Comparison of ENCODE assay signal across 8 mouse cellular contexts in the genomic region with DNA sequence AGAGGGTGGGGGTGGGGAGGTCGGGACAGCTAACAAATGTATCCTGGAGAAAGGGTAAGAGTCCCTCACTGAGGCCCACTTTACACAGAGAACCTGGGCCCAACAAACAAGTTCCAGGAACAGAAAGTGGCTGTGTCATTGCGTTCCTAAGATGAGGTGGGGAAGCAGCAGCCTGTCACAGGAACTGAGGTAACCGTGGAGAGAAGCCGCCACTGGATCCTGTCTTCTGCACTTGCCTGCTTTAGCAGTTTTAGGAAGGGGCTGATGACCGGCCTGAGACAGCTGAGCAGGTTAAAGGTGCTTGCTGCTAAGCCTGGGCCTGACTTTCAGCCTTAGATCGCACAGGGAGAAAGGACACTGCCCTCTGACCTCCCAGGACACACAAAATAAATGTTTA. TPM values are rescaled to one million over a fixed set of nuclear protein-coding genes. Genes with fewer than 3 reads are reported as not detected.
A peak's percentile ranks its signal among the peaks of the same experiment; 100 is the strongest.
DNase-seq lines count a peak whose midpoint lies in the region; ATAC-seq and TF ChIP-seq lines count a peak whose summit lies in the region.

No protein-coding gene starts in this region.

- ATAC-seq in heart, embryonic 14.5 days (ENCODE audit: insufficient number of reproducible peaks, insufficient read depth, low FRiP score, low read depth): no peak
- ATAC-seq in limb, embryonic 14.5 days (ENCODE audit: low FRiP score, low read depth): no peak
- ATAC-seq in monocyte, adult 5-6 weeks (replicated peaks; ENCODE audit: insufficient number of reproducible peaks, low FRiP score, low TSS enrichment, poor library complexity, severe bottlenecking): peak; percentile 20

- peak overlapping the region; percentile 23; the same call in 1 of the 2 replicates for H3K4me2 ChIP-seq in heart, embryonic 14.5 days (ENCODE audit: low read length)
- H3K4me2 ChIP-seq in limb, embryonic 14.5 days (replicated peaks; ENCODE audit: low read depth, low read length, severe bottlenecking): no peak overlapping the region

- no peaks in the 10 kb centered on the region for H3K9me3 ChIP-seq in heart, embryonic 14.5 days (ENCODE audit: control insufficient read depth, low read length)
- no peaks in the 10 kb centered on the region for H3K9me3 ChIP-seq in limb, embryonic 14.5 days (ENCODE audit: control insufficient read depth, low read length)

- TF ChIP-seq CTCF in bone marrow, adult 2 months (IDR thresholded peaks at IDR 0.05; ENCODE audit: control insufficient read depth, insufficient read depth, low read length): no peak

- H3K27ac ChIP-seq in bone marrow, adult 2 months (ENCODE audit: control insufficient read depth, insufficient read depth, low read depth, low read length, poor library complexity): peak overlapping the region; percentile 89
- H3K27ac ChIP-seq in heart, embryonic 14.5 days (replicated peaks in 1 of 2; ENCODE audit: control insufficient read depth in 1 of 2, insufficient read depth in 1 of 2, low read depth in 2 of 2, low read length in 2 of 2): peak overlapping the region; percentile 72 to 89
- peak overlapping the region; percentile 71; the same call in 1 of the 2 replicates for H3K27ac ChIP-seq in limb, embryonic 14.5 days (replicated peaks; ENCODE audit: low read depth, low read length)

- peak; percentile 57 for DNase-seq in CD4-positive helper T cell, adult 2 months (ENCODE audit: low read depth, low spot score)
- no peak for DNase-seq in limb, embryonic 14.5 days (ENCODE audit: low spot score)
- no peak for DNase-seq in layer of hippocampus, postnatal 36 days
- no peak for DNase-seq in urinary bladder, postnatal 4 days (ENCODE audit: low spot score in 2 of 2)
- no peak for DNase-seq in left cerebral cortex, adult 11 months (ENCODE audit: low spot score)

- 18% methylated on average over 6 of the region's 6 CpGs for WGBS in bone marrow, adult 2 months
- 38% methylated on average over 6 of the region's 6 CpGs for WGBS in heart, embryonic 14.5 days
- WGBS in limb, embryonic 14.5 days: 46% methylated on average over 6 of the region's 6 CpGs

- no peaks in the 10 kb centered on the region for H3K27me3 ChIP-seq in heart, embryonic 14.5 days (ENCODE audit: control insufficient read depth, insufficient read depth, low read length)
- H3K27me3 ChIP-seq in limb, embryonic 14.5 days (ENCODE audit: control insufficient read depth, insufficient read depth, low read length): no peaks in the 10 kb centered on the region

- peaks cover 4% of the 10 kb centered on the region for H3K4me1 ChIP-seq in bone marrow, adult 2 months (ENCODE audit: control insufficient read depth, insufficient read depth, low read length)
- peaks cover 62 to 72% of the 10 kb centered on the region in 2 experiments for H3K4me1 ChIP-seq in heart, embryonic 14.5 days (ENCODE audit: control insufficient read depth in 2 of 2, insufficient read depth in 2 of 2, low read length in 2 of 2)
- H3K4me1 ChIP-seq in limb, embryonic 14.5 days (ENCODE audit: control insufficient read depth, insufficient read depth, low read length): peaks cover 54% of the 10 kb centered on the region

- peak overlapping the region; percentile 10; the same call in 1 of the 2 replicates for H3K9ac ChIP-seq in heart, embryonic 14.5 days (ENCODE audit: low read length)
- H3K9ac ChIP-seq in limb, embryonic 14.5 days (ENCODE audit: low read depth, low read length, severe bottlenecking): peak overlapping the region; percentile 14; the same call in 1 of the 2 replicates

- TF ChIP-seq POLR2A in bone marrow, adult 2 months (IDR thresholded peaks at IDR 0.05; ENCODE audit: borderline replicate concordance, control insufficient read depth, low read depth, low read length): no peak
- TF ChIP-seq POLR2A in limb, embryonic 14.5 days (IDR thresholded peaks at IDR 0.05; ENCODE audit: borderline replicate concordance, extremely low read depth, insufficient read depth, insufficient read length): no peak

- H3K4me3 ChIP-seq in bone marrow, adult 2 months (replicated peaks; ENCODE audit: control insufficient read depth, low read depth, low read length): no peak overlapping the region
- no peak overlapping the region for H3K4me3 ChIP-seq in heart, embryonic 14.5 days (ENCODE audit: control insufficient read depth in 1 of 2, insufficient read depth in 1 of 2, low read depth in 1 of 2, low read length in 2 of 2)
- no peak overlapping the region for H3K4me3 ChIP-seq in limb, embryonic 14.5 days (replicated peaks; ENCODE audit: low read length)

- no peaks in the 10 kb centered on the region for H3K36me3 ChIP-seq in heart, embryonic 14.5 days (ENCODE audit: control insufficient read depth, insufficient read depth, low read length)
- H3K36me3 ChIP-seq in limb, embryonic 14.5 days (ENCODE audit: control insufficient read depth, insufficient read depth, low read length): no peaks in the 10 kb centered on the region

RNA-seq across cellular contexts. Expression of a gene that starts 35.6 kb away (rescaled TPM):
- polyA plus RNA-seq in bone marrow, adult 2 months (2011; ENCODE audit: insufficient read depth, insufficient read length, low replicate concordance, missing spikeins): 26.8 and 38.8 TPM in 2 replicates
- 56.9 and 62.3 TPM in 2 replicates for polyA plus RNA-seq in heart, embryonic 14.5 days (2014; fragmentation: Nextera tagmentation; extraction: Ambion mirVana)
- 152 and 186 TPM in 2 replicates for polyA plus RNA-seq in limb, embryonic 14.5 days (2012; rRNA removed)
- polyA plus RNA-seq in limb, embryonic 14.5 days (2014; fragmentation: Nextera tagmentation; extraction: Ambion mirVana): 78.4 and 81.1 TPM in 2 replicates
- 37.3 to 55.9 TPM (median 44.9 TPM) in 3 replicates for total RNA-seq in monocyte, adult 5-6 weeks (2017)
- total RNA-seq in layer of hippocampus, postnatal 36 days (2021): 10 to 100 TPM; 75.6 to 75.9 TPM
